Mouse (Mus musculus): ENCODE measurements around the gene Polg2.

Gene Polg2

DNA sequence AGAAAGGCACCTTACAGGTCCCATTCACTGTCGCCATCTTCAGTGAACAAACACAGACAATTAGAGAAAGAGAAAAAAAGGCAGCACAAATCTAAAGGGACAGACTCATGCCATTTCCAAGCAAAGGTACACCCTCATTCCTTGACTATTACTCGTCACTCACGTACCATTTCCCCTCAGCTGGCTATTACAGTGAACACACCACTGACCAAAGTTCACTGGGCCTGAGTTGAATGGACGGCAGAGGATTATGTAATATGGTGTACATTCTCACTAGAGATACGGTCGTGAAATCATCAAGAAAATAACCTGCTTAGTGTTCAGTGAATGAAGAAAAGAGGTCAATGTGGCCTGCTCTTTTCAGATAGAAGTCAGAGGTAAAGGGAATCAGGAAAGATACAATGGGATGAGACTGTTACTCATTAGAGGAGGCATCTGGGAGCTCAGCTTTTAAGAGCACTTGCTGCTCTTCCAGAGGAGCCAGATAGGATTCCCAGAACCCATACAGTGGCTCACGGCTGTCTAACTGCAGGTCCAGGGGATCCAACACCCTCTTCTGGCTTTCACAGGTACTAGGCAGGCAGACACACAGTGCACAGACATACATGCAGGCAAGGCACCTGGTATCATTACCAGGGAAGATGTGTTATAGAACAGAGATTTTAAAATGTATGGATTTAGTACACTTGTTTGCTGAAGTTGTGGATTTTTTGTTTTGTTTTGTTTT is 33.2 kb upstream of the Polg2 start:
- TF ChIP-seq GATA4 (IDR thresholded peaks at IDR 0.05; ENCODE audit: insufficient replicate concordance, low read length): no peak

DNA sequence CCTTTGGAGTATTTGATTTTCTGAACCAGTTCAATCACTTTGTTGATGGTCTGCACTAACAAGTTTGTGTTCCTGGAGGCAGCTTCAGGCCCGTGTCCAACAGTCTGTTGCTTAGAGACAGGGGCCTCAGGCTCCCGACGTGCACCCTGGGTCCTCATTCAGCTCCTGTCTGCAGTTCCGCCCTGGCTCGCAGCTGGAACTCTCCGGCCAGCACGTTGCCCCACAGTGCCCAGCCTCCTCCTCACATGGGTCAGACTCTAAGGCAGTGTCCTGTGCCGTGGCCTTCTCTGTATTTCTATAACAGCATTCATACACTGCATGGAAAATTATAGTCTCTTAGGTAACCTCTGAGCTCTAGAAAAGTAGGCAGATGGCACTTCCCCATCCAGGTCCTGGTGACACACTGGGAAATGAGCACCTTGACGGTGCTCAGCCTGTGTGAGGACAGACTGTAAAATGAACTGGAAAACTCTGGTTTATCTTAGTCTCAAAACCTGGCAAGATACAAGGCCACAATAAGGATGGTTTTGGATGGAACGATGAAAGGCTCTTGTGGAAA is 22.8 kb upstream of the Polg2 start:
- TF ChIP-seq GATA4 (IDR thresholded peaks at IDR 0.05; ENCODE audit: insufficient replicate concordance, low read length): no peak

DNA sequence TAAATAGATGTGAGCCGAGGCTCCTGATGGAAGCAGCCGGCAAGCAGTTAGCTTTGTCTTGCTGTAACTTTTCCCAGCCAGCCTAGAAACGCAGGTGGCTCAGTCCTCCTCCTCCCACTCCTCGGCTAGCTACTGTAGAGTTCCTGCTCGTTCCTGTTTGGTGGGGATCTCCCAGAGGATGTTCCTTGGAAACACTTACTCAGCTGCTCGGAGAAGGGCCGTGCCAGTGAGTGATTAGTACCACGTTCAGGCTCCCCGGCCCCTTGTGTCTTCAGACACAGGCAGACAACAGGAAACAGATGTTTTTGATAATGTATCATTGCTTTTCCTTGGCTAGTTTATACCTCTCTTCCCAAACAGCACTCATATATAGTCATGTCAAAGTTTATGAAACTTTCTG is 16.3 kb upstream of the Polg2 start:
- TF ChIP-seq GATA4 (IDR thresholded peaks at IDR 0.05; ENCODE audit: insufficient replicate concordance, low read length): peak; percentile 56; the same call in 1 of the 2 replicates

DNA sequence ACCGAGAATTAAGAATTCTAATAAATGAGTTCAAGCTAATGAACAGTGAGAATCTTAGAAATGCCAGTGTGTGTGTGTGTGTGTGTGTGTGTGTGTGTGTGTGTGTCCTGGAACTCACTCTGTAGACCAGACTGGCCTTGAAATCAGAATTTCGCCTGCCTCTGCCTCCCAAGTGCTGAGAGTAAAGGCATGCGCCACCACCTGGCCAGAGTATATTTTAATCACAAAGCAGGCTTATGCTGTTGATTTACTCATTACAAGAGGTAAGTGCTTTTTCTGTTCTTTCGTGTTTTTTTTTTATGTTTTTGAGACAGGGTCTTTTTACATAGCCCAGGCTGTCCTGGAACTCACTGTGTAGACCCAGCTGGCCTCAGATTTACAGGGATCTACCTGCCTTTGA is 14.5 kb upstream of the Polg2 start:
- TF ChIP-seq GATA4 (IDR thresholded peaks at IDR 0.05; ENCODE audit: insufficient replicate concordance, low read length): no peak

DNA sequence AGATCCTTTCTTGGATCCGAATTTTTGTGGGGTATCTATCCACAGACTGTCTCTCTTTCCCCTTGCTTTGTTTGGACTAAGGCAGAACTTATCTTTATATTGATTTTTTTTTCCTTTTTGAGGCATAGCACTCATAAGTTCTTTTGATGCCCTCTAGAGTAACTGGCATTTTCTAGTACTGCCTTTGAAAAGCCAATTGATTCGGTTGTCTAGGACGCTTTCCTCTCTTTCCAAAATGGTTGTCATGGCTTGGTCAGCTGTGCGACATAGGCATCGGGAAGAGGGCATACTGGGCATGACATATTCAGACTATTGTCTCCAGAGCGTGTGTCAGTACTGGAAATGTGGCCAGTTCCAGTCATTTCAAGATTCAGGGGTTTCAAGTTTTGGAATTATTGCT is 10.3 kb upstream of the Polg2 start:
- no peak for TF ChIP-seq GATA4 (IDR thresholded peaks at IDR 0.05; ENCODE audit: insufficient replicate concordance, low read length)

DNA sequence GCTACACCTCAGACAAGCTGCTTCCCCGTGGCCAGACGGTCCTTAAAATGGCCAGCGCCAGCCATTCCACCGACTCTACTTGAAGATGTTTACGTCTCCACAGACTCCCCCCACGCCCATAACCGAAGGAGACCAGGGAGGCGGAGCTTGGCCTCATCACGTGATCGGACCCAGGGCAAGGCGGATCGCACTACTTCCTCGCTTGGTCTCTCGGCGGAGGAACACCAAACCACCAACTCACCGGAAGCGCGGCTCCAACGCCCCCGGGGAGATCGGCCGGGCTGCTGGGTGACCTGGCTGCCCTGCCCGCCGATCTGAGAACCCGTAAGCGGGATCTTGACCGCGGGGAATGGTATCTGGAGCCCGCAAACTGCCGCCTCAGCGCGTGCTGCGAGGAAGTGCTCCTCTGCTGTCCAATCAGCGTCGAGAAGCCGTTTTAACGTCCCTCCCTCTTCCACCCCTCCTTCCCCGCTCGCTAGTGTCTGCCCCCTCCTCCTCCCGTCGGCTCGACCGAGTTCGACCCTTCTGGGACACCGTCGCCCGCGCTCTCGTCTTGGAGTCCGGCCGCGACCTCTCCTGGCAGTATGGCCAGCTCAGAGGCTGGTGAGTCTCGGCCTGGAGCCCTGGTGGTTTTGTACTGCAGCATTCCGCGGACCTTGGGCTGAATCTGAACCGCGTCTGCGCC is 9.6 kb upstream of the Polg2 start, which contains the start of the genes Ddx5 and Cep95:
Ddx5 (minus strand) TSS at position 411 of the 685 bp plus-strand sequence.
Cep95 (plus strand) TSS at position 478 of the 685 bp plus-strand sequence.
- TF ChIP-seq GATA4 (IDR thresholded peaks at IDR 0.05; ENCODE audit: insufficient replicate concordance, low read length): peak; percentile 60; the same call in 1 of the 2 replicates

DNA sequence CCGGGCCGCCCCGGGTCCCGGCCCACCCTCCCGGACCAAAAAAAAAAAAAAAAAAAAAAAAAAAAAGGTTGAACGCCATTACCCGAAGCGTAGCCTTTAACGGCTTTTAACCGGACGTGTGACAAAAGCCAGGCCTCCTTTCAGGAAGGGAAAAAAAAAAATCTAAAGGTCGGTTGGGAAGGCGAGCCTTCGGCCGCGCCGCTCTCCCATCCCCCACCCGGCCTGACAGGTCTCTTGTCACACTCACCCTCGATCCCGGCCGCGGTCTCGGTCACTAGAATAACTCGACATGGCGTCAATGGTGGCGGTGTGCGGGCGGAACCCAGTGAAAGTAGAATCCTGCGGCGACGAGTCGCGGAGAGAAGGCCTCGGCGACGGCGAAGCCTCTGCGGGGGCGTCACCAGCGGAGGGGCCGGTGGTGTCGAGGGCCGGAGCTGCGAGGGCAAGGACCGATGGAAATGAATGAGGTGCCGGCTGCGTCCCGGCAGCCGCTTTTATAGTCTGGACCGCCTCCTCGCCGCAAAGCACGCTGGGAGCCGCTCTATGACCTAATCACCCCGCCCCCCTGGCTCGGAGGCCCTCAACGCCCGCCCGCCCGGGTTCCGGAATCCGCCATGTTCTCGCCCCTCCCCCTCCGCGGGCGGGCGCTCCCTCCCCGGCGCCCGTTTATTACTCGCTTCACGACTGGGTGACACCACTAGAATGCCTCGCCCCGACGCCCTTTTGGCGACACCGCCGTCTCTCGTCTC is 8.9 kb upstream of the Polg2 start:
- TF ChIP-seq GATA4 (IDR thresholded peaks at IDR 0.05; ENCODE audit: insufficient replicate concordance, low read length): peak; percentile 49; the same call in 1 of the 2 replicates

DNA sequence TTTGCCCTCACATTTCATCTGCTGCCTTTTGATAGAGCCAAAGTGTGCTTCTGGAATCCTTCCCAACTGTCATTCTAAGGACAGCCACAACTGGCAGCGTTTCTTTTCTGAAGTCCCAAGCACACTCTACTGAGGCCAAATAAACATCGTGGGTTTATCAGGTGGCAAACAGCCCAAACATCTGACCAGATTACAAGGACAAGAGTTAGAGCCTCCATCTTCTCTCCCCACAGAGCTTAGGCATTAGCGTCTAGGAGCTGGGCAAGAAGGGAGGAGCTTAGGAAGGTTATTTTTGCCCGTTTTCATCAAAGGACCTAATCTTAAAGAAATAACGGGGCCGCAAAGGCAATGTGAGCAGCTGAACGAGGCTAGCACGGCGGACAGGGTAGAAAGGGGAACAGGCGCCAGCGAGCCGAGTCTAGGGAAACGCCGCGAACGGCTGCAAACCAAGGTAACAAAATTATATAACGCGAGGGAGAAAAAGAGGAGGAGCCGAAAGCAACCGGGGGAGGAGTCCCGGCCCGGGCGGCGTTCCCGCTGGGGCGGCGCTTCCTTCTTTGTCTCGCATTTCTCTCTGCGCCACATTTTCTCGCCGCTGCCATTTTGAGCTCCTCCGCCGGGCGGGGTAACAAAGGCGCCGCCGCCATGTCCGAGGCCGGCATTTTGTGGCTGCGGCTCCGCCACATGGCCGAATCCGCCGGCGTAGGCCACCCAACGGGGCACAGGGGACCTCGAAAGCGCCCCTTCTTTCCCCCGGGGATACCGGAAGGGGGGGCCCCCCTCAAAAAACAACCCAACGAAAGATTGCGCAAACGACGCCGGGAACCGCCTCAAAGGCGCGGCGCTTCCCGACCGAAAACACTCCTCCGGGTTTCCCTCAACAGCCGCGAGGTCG is 8.0 kb upstream of the Polg2 start:
- peak; percentile 16; the same call in 1 of the 2 replicates for TF ChIP-seq GATA4 (IDR thresholded peaks at IDR 0.05; ENCODE audit: insufficient replicate concordance, low read length)

DNA sequence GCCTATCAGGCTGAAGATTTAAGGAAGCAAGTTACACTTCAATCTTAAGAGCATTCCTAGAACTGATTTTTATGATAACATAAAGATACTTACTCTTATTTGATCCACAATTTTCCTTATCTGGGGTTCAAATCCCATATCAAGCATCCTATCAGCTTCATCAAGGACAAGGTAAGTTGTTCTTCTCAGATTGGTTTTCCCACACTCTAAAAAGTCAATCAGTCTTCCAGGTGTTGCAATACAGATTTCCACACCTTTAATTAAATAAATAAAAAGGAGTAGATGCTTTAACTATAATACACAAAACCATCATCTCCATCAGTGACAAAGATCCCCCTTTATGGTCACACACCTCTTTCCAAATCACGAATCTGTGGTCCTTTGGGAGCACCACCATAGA is 5.7 kb upstream of the Polg2 start:
- no peak for TF ChIP-seq GATA4 (IDR thresholded peaks at IDR 0.05; ENCODE audit: insufficient replicate concordance, low read length)

DNA sequence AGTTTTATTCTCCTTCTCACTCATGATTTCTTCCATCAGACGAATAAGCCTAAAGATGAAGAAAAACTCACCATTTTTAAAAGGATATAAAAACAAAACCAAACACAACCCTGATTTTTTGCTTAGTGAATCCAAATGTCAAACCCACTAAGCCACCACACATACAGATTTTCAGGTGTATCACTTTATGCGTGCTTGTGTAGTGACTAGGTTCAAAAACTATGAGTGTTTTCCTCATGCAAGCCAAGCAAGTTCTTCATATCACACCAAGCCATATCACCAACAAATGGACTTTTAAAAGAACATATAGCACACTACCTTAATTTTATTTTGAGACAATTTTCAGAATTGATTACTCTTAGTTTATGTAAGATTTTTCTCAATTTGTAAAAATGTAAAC is 5.1 kb upstream of the Polg2 start:
- no peak for TF ChIP-seq GATA4 (IDR thresholded peaks at IDR 0.05; ENCODE audit: insufficient replicate concordance, low read length)

DNA sequence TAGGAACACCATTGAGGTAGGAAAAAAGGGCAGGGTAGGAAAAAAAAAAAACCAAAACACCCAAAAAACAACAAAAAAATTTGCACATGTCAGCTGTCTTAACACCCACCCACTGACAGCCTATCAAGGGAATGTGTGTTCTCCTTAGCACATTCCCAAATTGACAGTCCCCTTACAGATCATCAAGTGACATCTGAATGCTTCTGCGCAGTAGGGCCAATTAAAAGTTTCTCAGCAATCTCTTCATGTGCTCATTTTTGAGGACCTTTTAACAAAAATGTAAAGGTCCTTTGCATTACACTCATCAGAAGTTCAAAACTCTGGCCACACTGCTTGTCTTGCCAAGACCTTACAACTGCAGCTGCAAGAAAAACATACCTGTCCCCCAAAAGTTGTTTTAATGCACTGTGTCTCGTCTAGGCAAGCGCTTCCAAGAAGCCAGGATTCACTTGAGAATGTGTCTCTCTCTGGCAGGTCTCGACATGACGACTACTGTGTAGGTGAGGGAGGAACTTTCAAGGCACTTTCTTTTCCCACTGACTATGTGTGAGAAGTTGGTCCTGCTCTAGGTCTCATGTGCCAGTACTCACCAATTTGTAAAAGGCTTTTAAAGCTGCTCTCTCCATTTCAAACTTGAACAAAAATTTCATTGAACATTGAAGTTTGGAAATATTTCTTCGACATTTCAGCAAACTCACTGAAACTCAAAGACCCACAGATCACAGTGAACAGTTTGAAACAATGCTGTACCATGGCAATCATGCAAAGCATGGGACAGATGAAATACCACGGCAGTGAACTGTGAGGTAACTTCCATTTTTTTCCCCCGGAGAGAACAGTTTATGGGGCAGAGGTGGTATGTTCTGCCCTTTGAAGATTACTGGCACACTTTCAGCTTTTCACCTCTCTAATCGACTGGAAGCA is 3.8 kb upstream of the Polg2 start:
- no peak for TF ChIP-seq GATA4 (IDR thresholded peaks at IDR 0.05; ENCODE audit: insufficient replicate concordance, low read length)

DNA sequence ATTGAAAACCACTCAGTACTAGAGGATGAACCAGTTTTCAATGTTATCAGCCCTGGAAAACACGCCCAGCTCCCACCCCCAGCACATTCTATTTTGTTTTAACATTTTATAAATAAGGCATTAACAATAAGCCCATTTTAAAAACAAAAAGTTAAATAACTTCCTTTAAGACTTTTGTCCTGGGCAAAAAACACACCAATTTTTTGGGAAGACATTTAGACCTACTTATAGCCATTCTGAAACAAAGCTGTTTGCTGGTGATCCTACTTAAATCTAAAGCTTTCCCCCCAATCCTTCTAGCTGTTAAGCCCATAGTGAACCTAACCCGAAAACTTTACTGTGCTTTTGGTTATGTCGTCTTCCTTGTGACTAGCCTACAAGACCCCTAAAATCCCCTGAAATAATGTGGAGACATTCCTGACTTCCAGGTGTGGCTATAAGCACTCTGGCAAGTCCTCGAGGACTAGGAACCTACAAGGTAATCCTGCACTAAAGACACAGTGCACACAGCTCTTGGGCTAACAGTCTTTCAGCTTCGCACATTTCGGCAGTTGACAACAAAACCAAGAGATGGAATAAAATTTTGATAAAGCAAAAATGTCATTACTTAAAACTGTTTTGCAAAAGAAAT is 1.4 kb upstream of the Polg2 start:
- TF ChIP-seq GATA4 (IDR thresholded peaks at IDR 0.05; ENCODE audit: insufficient replicate concordance, low read length): no peak

DNA sequence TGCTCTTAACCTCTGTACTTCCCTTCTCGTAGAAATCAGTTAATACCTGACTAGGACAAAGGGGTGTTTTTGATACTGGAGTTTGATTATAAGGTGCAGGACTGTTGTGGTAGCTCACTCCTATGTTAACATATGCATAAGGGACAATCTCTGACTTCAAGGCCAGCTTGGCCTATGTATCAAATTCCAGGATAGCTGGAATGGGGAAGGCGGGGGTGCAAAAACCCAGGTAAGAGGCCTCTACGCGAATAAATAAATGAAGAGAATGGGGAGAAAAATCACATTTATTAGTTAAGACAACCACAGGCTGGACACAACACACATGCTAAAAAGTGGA is 720 bp upstream of the Polg2 start:
- no peak for TF ChIP-seq GATA4 (IDR thresholded peaks at IDR 0.05; ENCODE audit: insufficient replicate concordance, low read length)
